Mouse (Mus musculus): ENCODE data around the gene Lpar2. TPM values are rescaled to one million over a fixed set of nuclear protein-coding genes. Genes with fewer than 3 reads are reported as not detected.

The Lpar2 gene
- total RNA-seq, 2 experiments from 2014 or later = 0.05 to 0.07 TPM

DNA sequence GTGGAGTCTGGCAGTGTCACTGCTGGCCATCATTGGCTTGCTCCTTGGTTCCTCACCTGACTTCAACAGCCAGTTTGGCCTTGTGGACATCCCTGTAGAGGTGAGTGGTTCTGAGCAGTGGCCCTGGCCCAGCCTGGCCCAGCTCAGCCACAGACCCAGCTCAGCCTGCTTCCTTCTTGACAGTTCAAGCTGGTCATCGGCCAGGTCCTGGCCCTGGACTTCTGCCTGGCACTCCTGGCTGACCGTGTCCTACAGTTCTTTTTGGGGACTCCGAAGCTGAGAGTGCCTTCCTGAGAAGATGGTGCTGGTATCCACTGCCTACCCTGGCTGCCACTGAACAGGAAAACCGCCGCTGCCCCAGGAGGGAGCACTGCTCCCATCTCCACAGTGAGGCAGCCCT lies 15.0 kb upstream of the Lpar2 start:
- no peak for DNase-seq (ENCODE audit: low spot score)

DNA sequence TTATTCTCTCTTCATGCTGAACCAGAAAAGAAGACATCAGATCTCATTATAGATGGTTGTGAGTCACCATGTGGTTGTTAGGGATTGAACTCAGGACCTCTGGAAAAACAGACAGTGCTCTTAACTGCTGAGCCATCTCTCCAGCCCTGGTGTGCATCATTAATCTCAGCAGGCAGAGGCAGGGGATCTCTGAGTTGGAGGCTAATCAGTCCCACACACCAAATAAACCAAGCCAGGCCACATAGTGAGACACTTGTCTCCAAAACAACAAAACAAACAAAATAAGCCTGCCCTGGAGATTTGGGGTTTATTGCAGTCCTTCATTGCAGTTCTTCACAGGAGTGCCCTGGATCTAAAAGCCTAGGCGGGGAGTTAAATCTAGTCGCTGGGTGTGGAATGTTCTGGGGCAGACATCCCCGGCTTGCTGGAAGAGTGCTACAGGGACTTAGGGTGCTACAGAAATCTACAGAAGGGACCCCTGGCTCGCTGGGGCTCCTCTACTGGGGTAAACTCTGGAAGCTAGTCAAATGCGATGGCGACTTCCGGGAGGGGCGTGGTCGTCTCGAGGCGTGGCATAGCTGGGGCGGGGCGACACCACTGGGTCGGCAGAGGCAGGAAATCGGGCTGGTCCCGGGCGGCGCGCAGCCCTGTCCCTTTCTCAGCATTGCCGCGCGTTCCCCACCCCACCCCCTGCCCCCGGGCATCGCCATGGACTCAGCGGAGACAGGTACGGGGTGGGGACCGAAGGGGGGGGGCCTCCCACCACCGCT lies 13.9 kb upstream of the Lpar2 start, which contains the start of gene Gmip:
Gene Gmip, plus strand, starts transcription at position 586 of the 770 bp plus-strand sequence.
- peak; percentile 73 for DNase-seq (ENCODE audit: low spot score)

DNA sequence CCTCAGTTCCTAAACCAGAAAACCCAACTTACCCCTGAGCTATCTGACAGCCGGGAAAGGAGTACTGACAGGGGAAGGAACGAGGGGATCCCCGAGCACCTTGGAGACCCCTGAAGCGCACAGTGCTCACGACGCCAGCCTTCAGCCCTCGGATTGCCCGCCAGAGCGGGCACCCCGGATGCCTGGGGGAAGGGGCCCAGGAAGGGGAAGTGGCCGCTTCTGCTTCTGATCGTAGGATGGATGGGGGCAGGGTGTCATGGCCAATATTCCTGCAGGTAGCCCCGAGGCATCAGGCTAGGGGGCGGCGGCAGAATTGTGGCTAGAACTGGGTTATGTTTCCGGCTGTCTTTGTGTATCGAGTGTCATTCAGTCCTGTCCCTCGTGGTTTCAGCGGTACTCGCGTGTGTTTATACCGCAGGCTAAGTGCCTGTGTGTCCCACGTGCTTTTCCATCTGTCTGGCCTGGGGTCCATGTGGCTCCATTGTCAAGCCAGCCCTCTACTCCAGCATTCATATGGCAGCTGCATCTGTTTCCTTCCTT lies 13.3 kb upstream of the Lpar2 start:
- no peak for DNase-seq (ENCODE audit: low spot score)

DNA sequence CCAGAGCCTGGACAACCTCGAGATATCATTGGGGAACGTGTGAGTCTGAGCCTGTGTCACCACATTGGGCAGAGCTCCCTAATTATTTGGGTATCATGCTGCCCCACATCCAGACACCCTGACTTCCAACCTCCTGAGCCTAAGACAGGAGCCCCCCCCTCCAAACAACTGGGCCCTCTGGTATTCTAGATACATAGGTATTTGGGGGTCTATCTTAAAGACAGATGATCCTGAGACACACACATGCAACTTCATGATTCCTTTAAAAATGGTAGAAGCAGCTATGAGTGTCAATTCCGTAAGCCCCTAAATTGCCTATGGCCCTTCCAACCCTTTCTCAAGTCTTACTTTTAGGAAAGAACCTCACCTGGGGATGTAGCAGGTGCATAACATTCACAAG lies 12.4 kb upstream of the Lpar2 start:
- DNase-seq (ENCODE audit: low spot score) = no peak

DNA sequence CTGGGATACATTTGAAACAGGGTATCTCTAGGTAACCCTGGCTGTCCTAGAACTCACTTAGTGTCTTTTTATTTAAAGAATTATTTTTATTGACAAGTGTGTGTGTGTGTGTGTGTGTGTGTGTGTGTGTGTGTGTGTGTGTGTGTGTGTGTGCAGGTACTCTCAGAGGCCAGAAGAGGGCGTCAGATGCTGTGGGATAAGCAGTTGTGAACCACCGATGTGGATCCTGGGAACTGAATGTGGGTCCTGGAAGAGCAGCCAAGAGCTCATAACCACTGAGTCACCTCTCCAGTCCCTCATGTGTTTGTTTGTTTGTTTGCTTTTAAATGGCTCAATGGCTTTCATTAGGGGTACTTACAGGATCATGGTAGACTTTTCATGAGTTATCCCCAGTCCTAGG lies 7.3 kb upstream of the Lpar2 start:
- no peak for DNase-seq (ENCODE audit: low spot score)

DNA sequence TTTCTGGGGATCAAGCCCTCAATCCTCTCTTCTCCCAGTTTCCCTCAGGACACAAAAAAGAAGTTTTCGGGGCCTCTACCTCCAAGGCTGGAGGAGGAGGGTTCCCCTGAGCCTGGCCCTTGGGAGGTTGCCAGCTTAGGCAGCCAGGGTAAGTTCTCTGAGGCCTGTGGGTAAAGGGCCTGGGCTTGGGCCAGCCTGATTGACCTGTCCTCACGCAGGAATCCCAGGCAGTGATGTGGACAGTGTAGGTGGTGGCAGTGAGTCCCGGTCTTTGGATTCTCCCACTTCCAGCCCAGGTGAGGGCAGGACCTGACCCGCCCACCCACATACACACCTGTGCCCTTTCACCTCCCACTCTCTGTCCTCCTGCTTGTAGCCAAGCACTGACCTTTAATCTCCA lies 6.8 kb upstream of the Lpar2 start:
- DNase-seq (ENCODE audit: low spot score) = no peak

DNA sequence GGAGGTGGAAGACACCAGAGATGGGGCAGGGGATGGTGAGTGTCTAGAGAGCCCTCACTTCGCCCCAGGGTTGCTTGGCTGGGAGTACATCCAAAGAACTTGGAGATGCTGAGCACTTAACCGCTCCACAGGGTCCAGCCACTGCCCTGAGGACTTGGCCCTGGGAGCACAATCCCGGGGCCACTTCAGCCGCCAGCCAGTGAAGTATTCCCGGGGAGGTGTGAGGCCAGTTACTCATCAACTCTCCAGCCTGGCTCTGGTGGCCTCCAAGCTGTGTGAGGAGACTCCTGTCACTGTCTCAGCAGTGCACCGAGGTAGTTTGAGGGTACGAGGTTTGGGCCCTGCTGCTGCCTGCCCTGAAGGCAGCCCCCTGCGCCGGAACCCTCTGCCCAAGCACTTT lies 1.8 kb upstream of the Lpar2 start:
- no peak for DNase-seq (ENCODE audit: low spot score)

DNA sequence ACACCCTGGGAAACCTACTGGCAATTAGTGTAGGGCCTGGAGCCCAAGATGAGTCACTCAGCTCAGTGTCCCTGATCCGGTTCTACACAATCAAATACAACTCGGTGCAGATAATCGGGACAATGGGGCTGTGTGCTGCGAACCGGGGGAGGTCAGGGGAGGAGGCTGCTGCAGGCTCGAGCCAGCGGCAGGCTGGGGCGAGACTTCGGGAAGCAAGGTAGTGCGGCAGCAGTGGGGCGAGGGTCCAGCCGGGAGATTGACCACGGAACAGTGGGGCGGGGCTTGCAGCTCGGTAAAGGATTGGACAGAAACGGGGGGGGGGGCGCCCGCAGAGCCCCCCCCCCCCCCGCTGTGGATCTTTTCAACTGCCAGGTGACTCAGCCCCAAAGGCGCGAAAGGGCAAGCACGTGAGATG lies 251 bp upstream of the Lpar2 start:
- DNase-seq (ENCODE audit: low spot score) = no peak

DNA sequence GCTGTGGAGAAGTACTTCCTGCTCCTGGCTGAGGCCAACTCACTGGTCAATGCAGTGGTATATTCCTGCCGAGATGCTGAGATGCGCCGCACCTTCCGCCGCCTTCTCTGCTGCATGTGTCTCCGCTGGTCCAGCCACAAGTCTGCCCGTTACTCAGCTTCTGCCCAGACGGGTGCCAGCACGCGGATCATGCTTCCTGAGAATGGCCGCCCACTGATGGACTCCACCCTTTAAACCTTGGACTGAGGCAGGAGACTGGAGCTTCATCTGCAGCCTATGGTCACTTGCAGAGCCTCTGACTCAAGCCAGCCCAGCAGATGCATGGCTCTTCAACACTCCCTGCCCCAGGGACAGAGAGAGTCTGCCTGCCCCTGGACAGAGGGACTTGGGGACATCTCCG lies 4.1 kb downstream of the Lpar2 start:
- no peak for DNase-seq (ENCODE audit: low spot score)

DNA sequence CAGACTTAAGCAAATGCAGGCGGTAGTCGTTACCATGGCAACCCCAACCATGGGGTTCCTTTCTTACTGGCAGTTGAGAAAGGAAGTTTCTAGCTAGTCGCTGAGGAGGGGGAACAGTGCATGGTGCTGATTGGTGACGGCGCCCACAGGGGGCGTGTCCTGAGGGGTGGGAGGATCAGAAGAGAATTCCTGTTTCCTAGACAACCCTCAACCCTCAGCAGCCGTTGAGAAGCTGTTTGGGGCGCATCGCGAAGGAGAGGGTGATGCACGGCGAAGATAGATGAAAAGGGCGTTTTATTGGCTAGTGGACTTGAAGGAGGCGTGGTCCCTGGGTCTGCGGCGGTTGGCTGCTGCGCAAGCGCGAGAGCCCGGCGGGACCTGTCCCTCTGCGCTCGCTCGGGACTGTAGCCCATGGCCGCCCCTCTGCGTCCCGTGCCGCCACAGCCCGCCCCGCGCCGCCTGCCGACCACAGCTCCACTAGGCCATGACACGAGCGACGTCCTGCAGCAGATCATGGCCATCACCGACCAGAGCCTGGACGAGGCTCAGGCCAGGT lies 10.1 kb downstream of the Lpar2 start, which contains the start of gene Pbx4:
Gene Pbx4, plus strand, starts transcription at position 194 of the 556 bp plus-strand sequence.
- peak; percentile 57 for DNase-seq (ENCODE audit: low spot score)

DNA sequence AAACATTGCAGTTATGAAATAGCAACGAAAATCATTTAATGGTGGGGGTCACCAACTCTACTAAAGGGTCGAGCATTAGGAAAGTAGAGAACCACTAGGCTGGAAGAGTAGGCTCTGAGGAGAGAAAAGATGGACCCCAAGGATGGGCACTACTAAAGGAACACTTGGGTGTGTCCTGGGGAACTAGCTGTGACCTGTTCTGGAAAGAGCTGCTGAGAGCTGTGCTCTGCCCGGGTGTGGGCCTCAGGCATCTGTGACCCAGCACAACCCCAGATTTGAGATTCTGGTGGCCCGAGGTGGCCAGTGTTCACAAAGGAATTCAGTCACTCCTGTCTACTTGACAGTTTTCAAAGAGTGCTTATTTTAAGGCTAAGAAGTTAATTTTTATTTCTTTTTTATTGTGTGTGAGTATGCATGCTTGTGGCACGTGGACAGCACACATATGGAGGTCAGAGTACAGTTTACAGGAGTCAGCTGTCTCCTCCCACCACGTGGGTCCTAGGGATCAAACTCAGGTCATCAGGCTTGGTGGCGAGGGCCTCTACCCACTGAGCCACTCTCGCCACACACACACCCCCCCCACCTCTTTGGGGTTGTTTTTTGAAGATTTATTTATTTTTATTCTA lies 14.9 kb downstream of the Lpar2 start:
- no peak for DNase-seq (ENCODE audit: low spot score)

DNA sequence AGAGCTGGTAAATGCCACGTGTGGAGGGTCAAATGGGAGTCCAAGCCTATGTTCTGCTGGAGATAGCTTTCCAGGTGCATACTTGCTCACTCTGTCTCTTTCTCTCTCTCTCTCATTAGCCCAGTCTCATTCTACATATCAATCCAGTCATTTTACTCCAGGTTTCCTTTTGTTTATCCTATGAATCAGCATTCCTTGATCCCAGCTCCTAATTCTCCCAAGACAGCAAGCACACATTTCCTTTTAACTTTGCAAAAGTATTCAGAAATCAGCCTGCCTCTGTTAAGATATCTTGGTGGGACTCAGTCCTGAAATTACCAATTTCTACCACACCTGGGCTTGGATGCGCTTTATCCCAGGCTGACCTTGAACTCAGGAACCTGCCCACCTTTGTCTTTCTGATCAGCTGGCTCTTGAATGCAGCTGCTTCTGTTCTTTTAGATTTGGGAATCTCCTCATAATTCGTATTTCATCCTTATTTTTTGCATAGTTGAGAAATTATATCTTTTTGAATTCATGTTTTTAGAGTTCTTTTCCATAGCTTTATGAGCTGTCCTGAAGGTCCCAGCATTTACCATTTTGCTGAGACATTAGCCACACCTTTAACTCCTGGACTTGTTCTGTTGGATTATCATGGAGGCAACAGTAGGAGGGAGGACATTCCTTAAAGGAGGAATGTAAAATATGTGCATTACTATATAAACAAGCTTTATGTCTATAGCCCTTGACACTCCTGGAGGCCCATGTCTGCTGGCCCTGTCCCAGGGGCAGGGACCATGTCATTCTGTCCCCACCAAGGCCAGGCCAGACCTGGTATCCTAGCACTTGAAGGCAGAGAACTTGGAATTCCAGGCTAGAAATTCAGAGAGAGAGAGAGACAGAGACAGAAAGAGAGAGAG lies 25.2 kb downstream of the Lpar2 start:
- DNase-seq (ENCODE audit: low spot score) = no peak

DNA sequence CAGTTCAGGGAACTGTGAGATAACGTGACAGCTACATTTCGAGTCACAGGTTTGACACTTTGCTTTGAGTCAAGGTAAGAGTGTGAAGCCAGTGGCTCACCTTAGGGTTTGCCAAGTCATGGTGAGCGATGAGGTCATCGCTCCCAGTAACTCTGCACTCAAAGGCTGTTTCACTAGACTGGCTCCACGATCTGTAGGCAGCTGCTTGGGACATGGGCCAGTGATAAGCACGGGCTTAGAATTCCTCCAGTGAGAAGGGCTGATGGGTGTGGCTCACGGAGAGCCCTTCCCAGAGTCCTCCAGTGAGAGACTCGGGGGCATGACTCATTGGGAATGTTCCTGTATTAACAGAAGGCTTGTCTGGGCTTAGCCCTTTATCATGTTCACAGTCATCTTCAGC lies 26.7 kb downstream of the Lpar2 start:
- peak; percentile 18 for DNase-seq (ENCODE audit: low spot score)

DNA sequence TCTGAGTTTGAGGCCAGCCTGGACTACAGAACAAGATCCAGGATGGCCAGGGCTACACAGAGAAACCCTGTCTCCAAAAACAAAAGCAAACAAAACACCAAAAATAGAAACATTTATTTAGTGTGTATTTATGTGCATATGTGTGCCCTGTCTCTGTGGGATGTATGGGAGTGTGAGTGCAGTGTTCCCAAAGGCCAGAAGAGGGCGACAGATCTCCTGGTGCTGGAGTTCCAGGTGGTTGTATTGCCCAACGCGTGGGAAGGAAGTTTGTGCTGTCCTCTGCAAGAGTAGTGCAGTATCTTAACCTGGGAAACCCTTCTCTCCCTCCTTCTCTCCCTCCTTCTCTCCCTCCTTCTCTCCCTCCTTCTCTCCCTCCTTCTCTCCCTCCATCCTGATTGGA lies 27.7 kb downstream of the Lpar2 start:
- no peak for DNase-seq (ENCODE audit: low spot score)

DNA sequence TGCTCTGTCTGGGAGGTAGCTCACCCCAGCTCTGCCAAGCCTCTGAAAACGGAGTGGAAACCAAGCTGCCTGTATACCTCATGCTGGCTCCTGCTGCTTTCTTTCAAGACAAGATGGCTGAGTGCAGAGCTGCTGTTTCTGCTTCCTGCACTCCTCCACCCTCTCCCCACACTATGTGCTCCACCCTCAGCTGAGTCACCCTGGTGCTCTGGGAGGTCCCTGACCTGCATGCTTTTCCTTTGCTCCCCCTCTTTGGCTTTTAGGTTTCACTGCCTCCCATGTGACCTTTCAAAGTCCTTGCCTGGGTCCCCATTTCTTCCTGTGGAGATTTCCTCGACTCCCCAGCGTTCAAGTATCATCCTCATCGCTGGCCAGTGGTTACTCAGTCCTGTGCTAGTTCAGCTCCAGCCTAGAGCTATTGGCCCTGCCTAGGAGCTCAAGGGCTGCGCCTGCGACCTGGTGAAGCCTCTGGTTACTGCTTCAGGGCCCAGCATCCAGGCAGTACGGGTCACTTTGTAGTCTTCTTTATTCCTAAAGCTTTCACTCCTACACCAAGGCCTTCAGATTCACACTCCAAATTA lies 28.8 kb downstream of the Lpar2 start:
- DNase-seq (ENCODE audit: low spot score) = no peak

DNA sequence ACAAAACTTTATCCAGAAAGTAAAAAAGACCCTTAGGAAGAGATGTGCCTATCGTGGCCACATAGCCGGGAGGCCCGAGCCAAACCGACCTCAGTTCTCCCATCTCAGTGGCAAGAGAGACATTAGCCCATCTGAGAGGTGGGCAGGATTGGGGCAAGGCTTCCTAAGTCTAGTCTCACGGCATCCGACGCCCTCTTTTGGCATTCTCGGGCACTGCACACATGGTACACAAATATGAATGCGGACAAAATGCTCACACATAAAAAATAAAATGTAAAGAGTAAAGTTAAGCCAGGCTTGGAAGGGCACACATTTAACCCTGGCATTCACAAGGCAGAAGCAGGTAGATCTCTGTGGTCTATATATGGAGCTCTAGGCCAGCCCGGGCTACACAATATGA lies 31.6 kb downstream of the Lpar2 start:
- DNase-seq (ENCODE audit: low spot score) = no peak

DNA sequence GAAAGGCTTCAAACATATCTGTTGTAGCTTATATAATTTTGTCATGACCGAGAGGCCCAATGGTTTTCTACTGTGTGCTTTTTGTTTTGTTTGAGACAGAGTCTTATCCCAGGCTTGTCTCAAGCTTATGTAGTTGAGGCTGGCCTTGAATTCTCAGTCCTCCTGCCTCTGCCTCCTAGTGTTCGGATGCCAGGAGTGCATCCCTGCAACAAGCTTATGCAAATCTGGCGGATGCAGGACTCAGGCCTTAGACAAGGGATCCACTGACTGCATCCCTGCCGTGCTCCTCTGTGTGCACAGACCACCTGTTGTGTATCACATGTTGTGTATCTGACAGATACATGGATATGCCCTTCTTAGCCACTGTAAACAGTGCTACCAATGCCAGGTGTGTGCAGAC lies 38.6 kb downstream of the Lpar2 start:
- no peak for DNase-seq (ENCODE audit: low spot score)

DNA sequence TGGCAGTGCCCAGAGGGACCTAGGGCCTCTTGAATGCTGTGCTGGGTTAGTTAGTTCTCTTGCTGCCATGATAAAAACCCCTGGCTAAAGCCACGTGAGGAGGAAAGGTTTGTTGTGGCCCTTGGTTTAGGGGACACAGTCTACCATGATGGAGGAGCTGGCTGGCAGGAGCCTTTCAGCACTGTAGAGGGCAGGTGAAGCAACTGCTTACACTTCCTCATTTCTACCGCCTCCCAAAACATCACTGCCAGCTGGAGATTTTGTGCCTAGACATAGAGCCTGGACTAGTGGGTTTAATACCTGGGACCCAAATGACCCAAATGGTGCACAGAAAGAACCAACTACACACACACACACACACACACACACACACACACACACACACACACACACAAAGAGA lies 39.0 kb downstream of the Lpar2 start:
- no peak for DNase-seq (ENCODE audit: low spot score)

DNA sequence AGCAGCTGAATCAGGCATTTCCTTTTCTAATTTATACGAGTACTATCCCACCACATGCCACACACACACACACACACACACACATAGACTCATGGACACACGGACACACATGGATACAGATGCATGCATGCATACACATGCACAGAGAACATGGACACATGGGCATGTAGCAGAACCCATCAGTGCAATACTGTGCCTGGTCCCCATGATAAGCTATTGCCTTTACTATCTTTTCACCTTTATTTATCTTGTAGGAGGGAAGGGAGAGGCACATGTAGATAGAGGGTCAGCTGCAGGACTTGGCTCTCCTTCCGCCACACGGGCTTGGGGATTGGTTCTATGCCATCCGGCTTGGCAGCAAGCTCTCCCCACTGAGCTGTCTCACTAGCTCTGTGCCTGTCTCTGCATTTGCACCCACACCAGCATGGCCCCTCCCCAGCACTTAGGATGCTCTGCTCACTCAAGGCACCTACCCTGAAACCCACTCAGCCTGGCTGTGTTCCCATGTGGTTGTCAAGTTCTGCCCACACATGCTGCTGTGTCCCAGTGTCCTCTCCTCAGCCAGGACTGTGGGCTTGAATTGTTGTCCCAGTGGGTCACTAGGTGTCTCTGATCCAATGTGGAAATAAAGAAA lies 41.3 kb downstream of the Lpar2 start:
- no peak for DNase-seq (ENCODE audit: low spot score)

DNA sequence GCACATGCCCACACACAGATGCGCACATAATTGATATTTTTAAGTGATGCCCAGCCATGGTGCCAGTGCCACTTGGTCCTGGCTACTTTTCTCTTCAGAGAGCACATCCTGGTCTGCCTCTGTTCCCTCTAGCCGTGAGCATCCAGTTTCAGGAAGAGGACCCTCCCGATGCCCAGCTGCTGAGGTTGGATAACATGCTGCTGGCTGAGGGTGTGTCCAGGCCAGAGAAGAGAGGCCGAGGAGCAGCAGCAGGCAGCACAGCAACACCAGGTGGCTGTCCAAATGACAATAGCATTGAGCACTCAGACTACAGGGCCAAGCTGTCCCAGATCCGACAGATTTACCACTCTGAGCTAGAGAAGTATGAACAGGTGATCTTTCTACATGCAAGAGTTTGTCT lies 42.0 kb downstream of the Lpar2 start:
- DNase-seq (ENCODE audit: low spot score) = no peak

All from gastrocnemius, adult 18-20 months (tissue).